Mouse (Mus musculus) adrenal gland, postnatal 10 days (tissue): ENCODE results near the gene Spata18. TPM values are rescaled to one million over a fixed set of nuclear protein-coding genes. Genes with fewer than 3 reads are reported as not detected.

Experiments used
- DNase-seq: peaks from one replicate; pipeline ENCODE4 v3.0.0; 2021; ENCODE audit warnings: mixed read lengths
- total RNA-seq, 2 experiments: library from RNA; stranded (reverse); gene quantifications; 2 replicates each; pipeline ENCODE4 v1.2.3; 2021

The Spata18 gene
- total RNA-seq, 2 experiments from 2014 or later: 0.15 TPM; not detected in 1

- no peak for DNase-seq
These were observed 15.5 kb downstream of the Spata18 start for GRCm38 (mm10) chr5:73666695-73667094.

GRCm38 (mm10) chr5:73667877-73668276 lies 16.7 kb downstream of the Spata18 start:
- DNase-seq: no peak

GRCm38 (mm10) chr5:73669386-73669785 lies 18.2 kb downstream of the Spata18 start:
- DNase-seq: no peak

GRCm38 (mm10) chr5:73675604-73676003 lies 24.4 kb downstream of the Spata18 start:
- DNase-seq: no peak

GRCm38 (mm10) chr5:73676626-73677025 lies 25.4 kb downstream of the Spata18 start:
- DNase-seq: no peak

- no peak for DNase-seq
These were observed 32.0 kb downstream of the Spata18 start for GRCm38 (mm10) chr5:73683221-73683620.

- no peak for DNase-seq
These were observed 32.7 kb downstream of the Spata18 start for GRCm38 (mm10) chr5:73683706-73684409.

- DNase-seq: peak; percentile 25
These were observed 35.0 kb downstream of the Spata18 start for GRCm38 (mm10) chr5:73686149-73686548.

GRCm38 (mm10) chr5:73688576-73688975 lies 37.4 kb downstream of the Spata18 start:
- no peak for DNase-seq

- DNase-seq: no peak
These were observed 39.0 kb downstream of the Spata18 start for GRCm38 (mm10) chr5:73690146-73690545.

GRCm38 (mm10) chr5:73691723-73692520 lies 40.7 kb downstream of the Spata18 start:
- DNase-seq: no peak

- DNase-seq: no peak
These were observed 42.6 kb downstream of the Spata18 start for GRCm38 (mm10) chr5:73693778-73694177.

- DNase-seq: no peak
These were observed 43.3 kb downstream of the Spata18 start for GRCm38 (mm10) chr5:73694254-73695015.

GRCm38 (mm10) chr5:73697700-73698099 lies 46.5 kb downstream of the Spata18 start:
- DNase-seq: no peak

- DNase-seq: peak; percentile 48
These were observed 50.1 kb downstream of the Spata18 start for GRCm38 (mm10) chr5:73701063-73701890.

- DNase-seq: no peak
These were observed 50.9 kb downstream of the Spata18 start for GRCm38 (mm10) chr5:73701946-73702710.

- no peak for DNase-seq
These were observed 51.9 kb downstream of the Spata18 start for GRCm38 (mm10) chr5:73703096-73703495.

- DNase-seq: no peak
These were observed 53.1 kb downstream of the Spata18 start for GRCm38 (mm10) chr5:73704263-73704662.

GRCm38 (mm10) chr5:73704757-73705156 lies 53.6 kb downstream of the Spata18 start:
- DNase-seq: no peak

GRCm38 (mm10) chr5:73705290-73705689 lies 54.1 kb downstream of the Spata18 start:
- DNase-seq: no peak

- DNase-seq: peak; percentile 30
These were observed 61.7 kb downstream of the Spata18 start for GRCm38 (mm10) chr5:73712852-73713251.
